Comparison of ENCODE assay signal across 9 mouse cellular contexts in the genomic region with DNA sequence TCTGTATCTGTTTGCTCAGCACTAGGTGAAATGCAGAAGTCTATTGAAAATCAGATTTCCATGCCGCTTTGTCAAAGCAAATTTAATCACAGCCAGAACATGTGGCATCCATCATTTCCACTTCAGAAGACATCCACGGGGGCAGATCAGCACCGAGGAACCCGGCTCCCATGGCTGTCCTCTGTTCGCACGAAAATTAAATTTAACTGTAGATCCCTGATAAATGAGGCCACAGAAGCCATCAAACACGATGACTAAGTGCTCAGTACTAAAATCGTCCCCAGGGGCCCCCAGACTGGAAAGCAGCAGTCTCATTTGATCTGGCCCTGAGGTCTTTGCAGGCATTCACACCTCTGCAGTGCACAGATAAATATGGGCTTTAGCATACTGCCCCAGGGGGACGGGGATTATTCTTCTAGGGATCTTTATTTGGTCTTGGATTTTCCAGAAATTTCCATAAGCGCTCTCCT.
DNase-seq lines count a peak whose midpoint lies in the region; ATAC-seq and TF ChIP-seq lines count a peak whose summit lies in the region.
"Had no signal": no experiment of that assay in that cellular context is flagged by ENCODE, and none has a peak within 500 bp of the region (broad histone marks: within the 10 kb centered on the region; RNA-seq: fewer than 3 reads in every experiment).

No protein-coding gene starts in this region.

- H3K9me3 ChIP-seq in lung, embryonic 14.5 days (ENCODE audit: low read depth, low read length) = no peaks in the 10 kb centered on the region
- H3K9me3 ChIP-seq in hindbrain, embryonic 13.5 days = no peaks in the 10 kb centered on the region
- H3K9me3 ChIP-seq in neural tube, embryonic 13.5 days = no peaks in the 10 kb centered on the region

- no peak overlapping the region for H3K9ac ChIP-seq in lung, embryonic 14.5 days
- H3K9ac ChIP-seq in hindbrain, embryonic 13.5 days = no peak overlapping the region
- H3K9ac ChIP-seq in neural tube, embryonic 13.5 days = no peak overlapping the region

- H3K4me3 ChIP-seq in lung, embryonic 14.5 days (ENCODE audit: low read depth, low read length) = no peak overlapping the region
- H3K4me3 ChIP-seq in hindbrain, embryonic 13.5 days = no peak overlapping the region
- H3K4me3 ChIP-seq in neural tube, embryonic 13.5 days = no peak overlapping the region

- TF ChIP-seq CTCF in lung, embryonic 14.5 days (IDR thresholded peaks at IDR 0.05; ENCODE audit: low read depth) = no peak

- no peaks in the 10 kb centered on the region for H3K27me3 ChIP-seq in lung, embryonic 14.5 days (ENCODE audit: insufficient read depth, low read length)
- H3K27me3 ChIP-seq in hindbrain, embryonic 13.5 days = no peaks in the 10 kb centered on the region
- no peaks in the 10 kb centered on the region; the same call in 1 of the 2 replicates for H3K27me3 ChIP-seq in neural tube, embryonic 13.5 days

- WGBS in lung, embryonic 14.5 days = 15% methylated on average over 10 of the region's 10 CpGs
- WGBS in hindbrain, embryonic 13.5 days = 24% methylated on average over 10 of the region's 10 CpGs
- WGBS in neural tube, embryonic 13.5 days = 22% methylated on average over 10 of the region's 10 CpGs

- no peaks in the 10 kb centered on the region for H3K36me3 ChIP-seq in lung, embryonic 14.5 days (ENCODE audit: insufficient read depth)
- H3K36me3 ChIP-seq in hindbrain, embryonic 13.5 days = no peaks in the 10 kb centered on the region
- no peaks in the 10 kb centered on the region for H3K36me3 ChIP-seq in neural tube, embryonic 13.5 days

- ATAC-seq in lung, embryonic 14.5 days (ENCODE audit: insufficient read depth) = peak; percentile 49; the same call in 1 of the 2 replicates
- ATAC-seq in hindbrain, embryonic 13.5 days (ENCODE audit: low FRiP score) = peak; percentile 76
- peak; percentile 72 for ATAC-seq in neural tube, embryonic 13.5 days (ENCODE audit: low read depth)

- no peaks in the 10 kb centered on the region for H3K4me1 ChIP-seq in lung, embryonic 14.5 days (ENCODE audit: insufficient read depth)
- H3K4me1 ChIP-seq in hindbrain, embryonic 13.5 days (replicated peaks) = peaks cover 20% of the 10 kb centered on the region
- peaks cover 20% of the 10 kb centered on the region for H3K4me1 ChIP-seq in neural tube, embryonic 13.5 days (replicated peaks)

- DNase-seq in adrenal gland, adult 2 months = peak; percentile 26
- no peak for DNase-seq in adrenal gland, adult 18-20 months (ENCODE audit: low spot score in 2 of 2)
- DNase-seq in lung, embryonic 14.5 days = peak; percentile 67
- DNase-seq in lung, postnatal 4 days = no peak
- DNase-seq in spleen, postnatal 10 days (ENCODE audit: low spot score in 2 of 2) = no peak
- DNase-seq in testis, postnatal 10 days (ENCODE audit: low spot score) = no peak
- DNase-seq: gastrocnemius, postnatal 14 days had no signal

- H3K4me2 ChIP-seq in lung, embryonic 14.5 days = no peak overlapping the region
- peak overlapping the region; percentile 34 for H3K4me2 ChIP-seq in hindbrain, embryonic 13.5 days
- no peak overlapping the region for H3K4me2 ChIP-seq in neural tube, embryonic 13.5 days

- H3K27ac ChIP-seq in lung, embryonic 14.5 days (ENCODE audit: low read depth) = no peak overlapping the region
- H3K27ac ChIP-seq in hindbrain, embryonic 13.5 days = peak overlapping the region; percentile 42; the same call in 1 of the 2 replicates
- peak overlapping the region; percentile 29; the same call in 1 of the 2 replicates for H3K27ac ChIP-seq in neural tube, embryonic 13.5 days (replicated peaks)

Comparison
In these comparisons a context has a peak if more than half of its experiments do, and no peak if none do; other contexts are left out.
1. DNase-seq: peak in adrenal gland, adult 2 months (single experiment) and lung, embryonic 14.5 days (single experiment); none in adrenal gland, adult 18-20 months (0 of 2), lung, postnatal 4 days (0 of 2), spleen, postnatal 10 days (0 of 2) and testis, postnatal 10 days (single experiment).
2. Peak in every context shown above with its lines, with median percentiles within 50 percentile points of each other: ATAC-seq.